1 mouse cellular context compared by ENCODE assay signal in the genomic region with DNA sequence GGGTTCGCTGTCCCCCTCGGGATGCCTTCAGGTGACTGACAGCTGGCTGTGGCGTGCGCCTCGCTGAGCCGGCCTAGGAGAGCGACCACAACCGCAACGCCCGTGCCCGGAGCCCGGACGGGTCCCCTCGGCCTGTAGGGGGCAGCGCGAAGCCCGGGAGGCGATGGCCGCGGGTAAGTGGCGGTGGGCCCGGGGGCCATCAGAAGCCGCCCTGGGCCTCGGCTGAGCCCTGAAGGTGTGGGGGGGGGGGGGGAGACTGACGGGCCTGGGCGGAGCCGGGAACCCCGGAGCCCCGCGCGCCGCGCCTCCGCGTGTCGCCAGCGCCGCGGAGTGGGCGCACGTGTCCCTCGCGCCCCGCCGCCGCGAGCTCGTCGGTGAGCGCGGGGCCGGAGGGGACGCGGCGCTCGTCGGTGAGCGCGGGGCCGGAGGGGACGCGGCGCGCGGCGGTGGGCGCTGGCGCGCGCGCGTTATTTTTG.
A peak's percentile ranks its signal among the peaks of the same experiment; 100 is the strongest.
TF ChIP-seq lines count a peak whose summit lies in the region.

No protein-coding gene starts in this region.

TF ChIP-seq in CH12.LX, 34 proteins besides CTCF, POLR2A, EP300 and RAD21 (continued from another document):
- TF ChIP-seq TCF12 (IDR thresholded peaks at IDR 0.05; ENCODE audit: low read depth, low read length) (peak; percentile 32; the same call in 1 of the 2 replicates), ZKSCAN1 (IDR thresholded peaks at IDR 0.05; ENCODE audit: borderline replicate concordance, low read depth, low read length) (no peak), IRF4 (IDR thresholded peaks at IDR 0.05; ENCODE audit: low read depth, low read length) (no peak), BHLHE40 (IDR thresholded peaks at IDR 0.05; ENCODE audit: low read depth, low read length) (peak; percentile 96), MEF2A (IDR thresholded peaks at IDR 0.05; ENCODE audit: borderline replicate concordance, low read depth, low read length) (peak; percentile 27; the same call in 1 of the 2 replicates), USF1 (IDR thresholded peaks at IDR 0.05; ENCODE audit: low read depth, low read length) (no peak), MXI1 (IDR thresholded peaks at IDR 0.05; ENCODE audit: low read depth, low read length) (peak; percentile 30; the same call in 1 of the 2 replicates), ZC3H11A (IDR thresholded peaks at IDR 0.05; ENCODE audit: low read depth, low read length) (no peak), JUND (conservative IDR thresholded peaks at IDR 0.05; ENCODE audit: low read depth, low read length) (no peak)
